Mouse (Mus musculus) T-helper 17 cell (primary cell): Measurements from ENCODE around the gene Micu1.

ENCODE experiments used
- in situ Hi-C, 2 experiments: fragments of 300-600 bp; cut with MboI, MseI; formaldehyde crosslinking; loops; 1 replicate in 1 of 2; 2 replicates in 1 of 2; pipeline ENCODE4 v1.15.1; 2025; ENCODE audit warnings: high pct_unique_total_duplicates in 2 of 2

The Micu1 gene

DNA sequence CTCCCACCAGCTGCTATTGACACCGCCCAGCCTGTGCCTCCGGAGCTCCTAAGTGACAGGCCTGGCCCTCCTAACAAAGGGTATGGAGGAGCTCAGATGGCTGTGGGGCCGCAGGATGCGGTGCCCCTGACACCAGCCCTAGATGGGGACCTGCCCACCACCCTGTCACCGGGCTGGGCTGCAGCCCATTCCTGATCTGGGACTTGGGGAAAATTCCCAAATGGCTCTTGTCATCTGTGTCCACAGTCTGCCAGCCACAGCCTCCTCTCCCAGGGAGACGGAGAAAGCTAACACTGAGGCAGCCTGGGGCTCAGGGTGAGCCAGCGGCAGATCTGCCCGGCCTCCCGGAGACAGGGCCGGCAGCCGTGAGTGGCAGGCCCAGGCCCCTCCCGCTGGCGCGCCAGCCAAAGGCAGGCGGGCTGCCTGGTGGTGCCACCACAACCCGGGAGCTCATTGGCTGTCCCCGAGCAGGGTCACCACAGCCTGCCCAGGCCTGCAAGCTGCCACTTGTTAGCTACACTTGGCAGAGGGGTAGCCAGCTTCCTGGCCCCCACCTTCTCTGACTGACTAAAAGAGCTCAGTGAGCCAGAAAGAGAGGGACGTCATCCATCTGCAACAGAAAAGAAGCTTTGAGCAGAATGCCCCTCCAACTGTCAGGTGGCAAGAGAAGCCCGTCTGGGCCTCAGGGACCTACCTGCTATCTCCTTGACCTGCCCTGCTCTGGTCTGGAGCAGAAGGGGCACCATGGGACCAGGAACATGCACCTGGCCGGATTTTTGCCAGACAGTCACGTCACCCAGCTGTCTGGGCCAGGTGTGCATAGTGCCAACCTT, 197.3 kb downstream of the Micu1 start:
- in situ Hi-C loops = loop anchor here (5.0 to 25.0 kb wide), 7 partner anchors 48 to 845 kb away; partner anchors contain the start of genes Anapc16 (in 1 of the 2), Ascc1 (in 1 of the 2), Ddit4 (in 1 of the 2) and Gm17455 (in 1 of the 2)

DNA sequence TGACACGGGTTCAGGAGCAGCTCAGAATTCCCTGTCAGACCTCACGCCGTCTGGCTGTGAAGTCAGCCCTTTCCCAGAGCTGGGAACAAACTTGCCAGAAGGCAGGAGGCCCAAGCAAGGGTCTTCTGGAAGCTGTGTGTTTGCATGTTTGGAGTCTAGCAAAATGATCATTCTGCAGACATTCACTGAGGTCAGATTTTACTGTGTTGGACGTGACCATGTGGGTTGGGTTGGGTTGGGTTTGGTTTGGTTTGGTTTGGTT, 197.8 kb downstream of the Micu1 start:
- in situ Hi-C loops = loop anchor here (5.0 to 25.0 kb wide), 5 partner anchors 102 to 845 kb away; partner anchors contain the start of genes Anapc16 (in 1 of the 2), Ascc1 (in 1 of the 2), Gm17455 (in 1 of the 2) and Psap (in 1 of the 2)

GRCm38 (mm10) chr10:59900939-59901338, 198.7 kb downstream of the Micu1 start:
- in situ Hi-C loops = loop anchor here (5.0 to 25.0 kb wide), 5 partner anchors 101 to 844 kb away; partner anchors contain the start of genes Anapc16 (in 1 of the 2), Ascc1 (in 1 of the 2), Gm17455 (in 1 of the 2) and Psap (in 1 of the 2)

GRCm38 (mm10) chr10:59901463-59901862, 199.2 kb downstream of the Micu1 start:
- in situ Hi-C loops = loop anchor here (5.0 to 25.0 kb wide), 5 partner anchors 101 to 843 kb away; partner anchors contain the start of genes Anapc16 (in 1 of the 2), Ascc1 (in 1 of the 2), Gm17455 (in 1 of the 2) and Psap (in 1 of the 2)

DNA sequence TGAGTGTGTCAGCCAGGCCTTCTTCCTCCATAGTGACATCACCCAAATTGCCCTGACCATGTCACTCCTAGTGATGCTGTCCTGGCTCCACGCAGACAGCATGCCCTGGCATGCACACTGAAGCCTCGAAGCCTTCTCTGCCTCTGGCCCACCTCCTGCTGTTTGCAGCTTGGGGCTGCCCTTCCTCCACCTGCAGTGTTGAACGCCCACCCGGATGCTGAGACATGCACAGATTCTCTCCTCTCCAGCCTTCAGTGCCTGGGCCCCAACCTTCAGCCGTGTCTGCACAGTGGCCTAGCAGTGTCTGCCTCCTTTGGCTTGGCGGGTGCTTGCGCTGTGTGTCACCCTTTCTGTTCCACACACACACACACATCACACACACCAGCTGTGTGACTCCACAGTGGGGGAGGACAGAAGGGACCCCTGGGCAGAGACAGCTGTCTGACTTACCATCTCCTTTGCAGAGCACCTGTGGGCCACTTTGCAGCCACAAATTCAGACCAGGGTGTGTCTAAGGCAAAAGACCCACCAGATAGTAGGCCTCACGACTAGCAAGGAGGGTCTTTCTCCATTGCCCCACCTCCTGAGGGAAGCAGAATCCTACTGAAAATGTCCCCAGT, 199.8 kb downstream of the Micu1 start:
- in situ Hi-C loops = loop anchor here (5.0 to 25.0 kb wide), 5 partner anchors 100 to 843 kb away; partner anchors contain the start of genes Anapc16 (in 1 of the 2), Ascc1 (in 1 of the 2), Gm17455 (in 1 of the 2) and Psap (in 1 of the 2)

GRCm38 (mm10) chr10:59902606-59902990, 200.3 kb downstream of the Micu1 start:
- in situ Hi-C loops = loop anchor here (5.0 to 25.0 kb wide), 5 partner anchors 100 to 842 kb away; partner anchors contain the start of genes Anapc16 (in 1 of the 2), Ascc1 (in 1 of the 2), Gm17455 (in 1 of the 2) and Psap (in 1 of the 2)

DNA sequence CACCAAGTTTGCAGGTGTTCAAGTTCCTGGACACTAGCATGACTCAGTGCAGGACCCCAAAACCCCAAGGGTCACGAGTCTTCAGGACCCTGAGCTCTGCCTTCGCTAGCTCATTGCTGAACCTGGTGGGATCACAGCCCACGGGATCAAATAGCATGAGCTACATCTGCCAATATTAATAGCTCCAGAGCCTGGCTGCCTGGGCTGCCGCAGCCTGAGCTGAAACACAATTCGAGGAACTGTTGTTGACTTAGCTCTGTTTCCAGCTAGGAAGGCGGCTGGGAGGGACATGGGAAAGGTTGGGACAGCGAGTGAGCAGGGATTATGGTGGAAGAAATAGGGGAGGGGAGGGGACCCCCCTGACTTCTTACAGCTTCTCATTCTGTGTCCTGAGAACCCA, 200.9 kb downstream of the Micu1 start:
- in situ Hi-C loops = loop anchor here (5.0 to 25.0 kb wide), 5 partner anchors 99 to 842 kb away; partner anchors contain the start of genes Anapc16 (in 1 of the 2), Ascc1 (in 1 of the 2), Gm17455 (in 1 of the 2) and Psap (in 1 of the 2)

DNA sequence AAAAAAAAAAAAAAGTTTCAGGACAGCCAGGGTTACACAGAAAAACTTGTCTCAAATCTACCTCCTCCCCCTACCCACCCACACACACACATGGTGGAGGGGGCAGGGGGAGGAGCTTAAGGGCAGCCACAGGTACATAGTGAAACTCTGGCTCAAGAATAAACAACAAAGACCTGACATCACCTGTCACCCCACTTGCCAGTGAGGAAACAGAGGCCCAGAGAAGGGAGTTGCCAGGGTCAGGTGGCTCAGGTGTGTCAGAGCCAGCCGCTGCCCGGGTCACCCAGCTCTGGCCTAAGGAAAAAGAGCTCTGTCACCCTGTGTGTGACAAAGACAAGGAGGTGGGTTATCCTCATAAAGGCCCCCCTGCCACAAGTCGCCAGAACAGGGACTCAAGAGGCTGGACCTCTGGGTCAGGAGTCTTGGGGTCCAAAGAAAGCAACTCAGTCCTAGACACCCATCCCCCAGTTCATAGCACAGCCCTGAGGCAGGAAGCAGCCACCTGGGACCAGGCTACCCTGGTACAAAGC, 204.9 kb downstream of the Micu1 start:
- in situ Hi-C loops = loop anchor here (10.0 to 25.0 kb wide), 3 partner anchors 480 to 838 kb away; partner anchors contain the start of gene Gm17455 (in 1 of the 2)

DNA sequence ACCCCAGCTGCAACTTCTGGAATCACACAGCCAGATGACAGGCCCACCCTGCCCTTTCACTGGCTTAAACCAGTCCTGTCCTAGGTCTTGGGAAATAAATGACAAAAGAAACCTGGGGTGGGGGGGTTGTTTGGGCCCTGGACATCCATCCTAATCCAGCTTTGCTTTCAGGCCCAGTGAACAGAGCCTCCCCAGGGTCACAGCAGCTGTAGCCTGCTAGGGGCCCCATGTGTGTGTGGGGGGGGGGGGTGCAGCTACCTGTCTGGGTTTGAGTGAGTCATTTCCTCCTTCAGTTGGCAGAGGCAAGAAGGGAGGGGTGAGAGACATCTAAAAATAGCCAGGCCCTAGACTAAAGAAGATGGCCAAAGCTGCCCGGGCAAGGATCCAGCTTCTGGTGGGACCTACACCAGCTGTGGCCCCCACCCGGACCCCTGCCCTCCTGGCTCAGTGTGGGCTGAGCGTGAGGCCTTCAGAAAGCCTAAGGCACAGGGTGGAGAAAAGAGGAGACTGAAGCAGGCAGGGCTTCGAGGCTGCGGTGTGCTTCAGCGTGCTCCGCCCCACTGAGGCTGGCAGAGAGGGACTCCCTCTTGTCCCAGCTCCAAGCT, 205.5 kb downstream of the Micu1 start:
- in situ Hi-C loops = loop anchor here (10.0 to 25.0 kb wide), 3 partner anchors 480 to 837 kb away; partner anchors contain the start of gene Gm17455 (in 1 of the 2)

- in situ Hi-C loops = loop anchor here (10.0 to 25.0 kb wide), 3 partner anchors 478 to 836 kb away; partner anchors contain the start of gene Gm17455 (in 1 of the 2)
These were observed 206.6 kb downstream of the Micu1 start for GRCm38 (mm10) chr10:59908776-59909315.

GRCm38 (mm10) chr10:59909357-59909847, 207.1 kb downstream of the Micu1 start:
- in situ Hi-C loops = loop anchor here (10.0 to 25.0 kb wide), 3 partner anchors 478 to 835 kb away; partner anchors contain the start of gene Gm17455 (in 1 of the 2)

DNA sequence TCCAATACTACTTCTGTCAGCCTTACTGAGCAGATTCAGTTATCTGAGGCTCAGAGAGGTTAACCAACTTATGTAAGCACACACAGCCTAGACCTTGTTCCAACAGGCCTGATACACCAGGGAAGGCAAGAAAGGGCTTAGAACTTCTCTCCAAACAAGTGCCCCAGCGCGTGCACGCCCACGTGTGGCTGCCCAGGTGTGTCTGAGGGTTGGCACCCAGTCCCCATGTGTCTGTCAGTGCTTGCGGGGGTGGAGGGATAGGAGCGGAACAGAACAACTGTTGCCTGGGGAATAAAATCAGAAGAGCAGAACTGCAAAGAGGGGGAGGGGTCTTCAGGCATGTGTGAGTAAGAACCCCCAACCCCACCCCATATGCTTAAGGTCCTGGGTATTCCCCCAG, 208.8 kb downstream of the Micu1 start:
- in situ Hi-C loops = loop anchor here (25.0 kb wide), 2 partner anchors 476 to 826 kb away; partner anchors contain the start of gene Gm17455 (in 1 of the 2)

- in situ Hi-C loops = loop anchor here (25.0 kb wide), 2 partner anchors 476 to 826 kb away; partner anchors contain the start of gene Gm17455 (in 1 of the 2)
These were observed 209.4 kb downstream of the Micu1 start for GRCm38 (mm10) chr10:59911561-59912198.
